Mouse (Mus musculus) neural tube, embryonic 11.5 days (tissue): ENCODE measurements at regions not wholly inside any gene's neighbourhood (a gene's known extent, or its start where the extent isn't known, plus 50 kb on each side); places are given as distances from the start of the nearest gene placed in this dataset.

Source experiments
- ATAC-seq: fragments of 200-750 bp; cut with Nextera tagmentation; 2 replicates; pipeline ENCODE4 v1.8.0; 2017; ENCODE audit warnings: moderate number of reproducible peaks, mild to moderate bottlenecking, moderate TSS enrichment, moderate library complexity; ENCODE audit not compliant: insufficient read depth, low FRiP score, low TSS enrichment
- DNase-seq: peaks from one replicate; pipeline ENCODE4 v3.0.0-alpha.2; 2015; ENCODE audit warnings: low spot score
- H3K27ac ChIP-seq: fragments of 300-500 bp; sonication (generic); 2 replicates; pipeline ENCODE4 v1.5.1; 2014; ENCODE audit warnings: low read depth, mild to moderate bottlenecking, low read length
- H3K27me3 ChIP-seq: fragments of 300-500 bp; sonication (generic); 2 replicates; pipeline ENCODE4 v1.6.1; 2014; ENCODE audit warnings: mild to moderate bottlenecking, low read length, mixed read lengths; ENCODE audit not compliant: control insufficient read depth, insufficient read depth
- H3K36me3 ChIP-seq: fragments of 300-500 bp; sonication (generic); 2 replicates; pipeline ENCODE4 v1.6.1; 2014; ENCODE audit warnings: mild to moderate bottlenecking, low read length, moderate library complexity, mixed read lengths; ENCODE audit not compliant: control insufficient read depth, insufficient read depth
- H3K4me1 ChIP-seq: fragments of 300-500 bp; sonication (generic); 2 replicates; pipeline ENCODE4 v1.6.1; 2014; ENCODE audit warnings: low read length, mixed read lengths; ENCODE audit not compliant: control insufficient read depth, insufficient read depth
- H3K4me2 ChIP-seq: fragments of 300-500 bp; sonication (generic); 2 replicates; pipeline ENCODE4 v1.6.1; 2014; ENCODE audit warnings: low read depth, mild to moderate bottlenecking, moderate library complexity
- H3K4me3 ChIP-seq: fragments of 300-500 bp; sonication (generic); 2 replicates; pipeline ENCODE4 v1.5.1; 2014; ENCODE audit warnings: low read depth, low read length
- H3K9ac ChIP-seq: fragments of 300-500 bp; sonication (generic); 2 replicates; pipeline ENCODE4 v1.6.1; 2014; ENCODE audit warnings: mild to moderate bottlenecking, low read length
- H3K9me3 ChIP-seq: fragments of 300-500 bp; sonication (generic); 2 replicates; pipeline ENCODE4 v1.6.1; 2016; ENCODE audit warnings: low read length; ENCODE audit not compliant: control insufficient read depth
- WGBS: fragments of 180-500 bp; shearing (Covaris S2); extraction: QIAGEN DNeasy Blood & Tissue Kit; methylation state at CpG from one replicate; pipeline ENCODE4 v1.1.7; 2014; 5-methylcytosine and 5-hydroxymethylcytosine counted together

- no peaks in the 10 kb centered on the region for H3K4me1 ChIP-seq
- no peak overlapping the region for H3K9ac ChIP-seq
- ATAC-seq (no peak), DNase-seq (no peak)
- H3K9me3 ChIP-seq, result no peaks in the 10 kb centered on the region
- WGBS, result 71% methylated on average over 4 of the region's 4 CpGs
- H3K4me2 ChIP-seq, result no peak overlapping the region
- H3K27ac ChIP-seq, result no peak overlapping the region
- H3K4me3 ChIP-seq, result no peak overlapping the region
- no peaks in the 10 kb centered on the region for H3K36me3 ChIP-seq
- H3K27me3 ChIP-seq, result no peaks in the 10 kb centered on the region
Observed at GRCm38 (mm10) chr1:176623171-176623570, 190.7 kb downstream of the Cep170 start.

GRCm38 (mm10) chr1:176622213-176622612 is 191.7 kb downstream of the Cep170 start:
- Histone ChIP-seq H3K4me1 (no peaks in the 10 kb centered on the region), H3K27ac (no peak overlapping the region), H3K27me3 (no peaks in the 10 kb centered on the region), H3K9me3 (no peaks in the 10 kb centered on the region), H3K4me3 (no peak overlapping the region), H3K36me3 (no peaks in the 10 kb centered on the region), H3K9ac (no peak overlapping the region), H3K4me2 (no peak overlapping the region)
- WGBS, result 92% methylated on average over 5 of the region's 5 CpGs
- no peak for ATAC-seq
- no peak for DNase-seq

- WGBS, result 96% methylated on average over 2 of the region's 2 CpGs
- Histone ChIP-seq H3K27ac (no peak overlapping the region), H3K27me3 (no peaks in the 10 kb centered on the region), H3K4me3 (no peak overlapping the region), H3K4me2 (no peak overlapping the region), H3K9me3 (no peaks in the 10 kb centered on the region), H3K36me3 (no peaks in the 10 kb centered on the region), H3K9ac (no peak overlapping the region), H3K4me1 (no peaks in the 10 kb centered on the region)
- ATAC-seq, result no peak
- DNase-seq, result no peak
Observed at GRCm38 (mm10) chr1:176621285-176621684, 192.6 kb downstream of the Cep170 start.

- Histone ChIP-seq H3K27me3 (no peaks in the 10 kb centered on the region), H3K4me3 (no peak overlapping the region), H3K36me3 (no peaks in the 10 kb centered on the region), H3K9ac (no peak overlapping the region), H3K27ac (no peak overlapping the region), H3K4me1 (no peaks in the 10 kb centered on the region), H3K9me3 (no peaks in the 10 kb centered on the region), H3K4me2 (no peak overlapping the region)
- no peak for ATAC-seq
- no peak for DNase-seq
- WGBS, result 79% methylated on average over 4 of the region's 4 CpGs
Observed at GRCm38 (mm10) chr1:176618896-176619295, 195.0 kb downstream of the Cep170 start.

- no peaks in the 10 kb centered on the region for H3K9me3 ChIP-seq
- H3K36me3 ChIP-seq, result no peaks in the 10 kb centered on the region
- H3K9ac ChIP-seq, result no peak overlapping the region
- DNase-seq (no peak), ATAC-seq (no peak)
- no peak overlapping the region for H3K27ac ChIP-seq
- H3K4me2 ChIP-seq, result no peak overlapping the region
- no peaks in the 10 kb centered on the region for H3K27me3 ChIP-seq
- WGBS, result 79% methylated on average over 2 of the region's 2 CpGs
- no peak overlapping the region for H3K4me3 ChIP-seq
- no peaks in the 10 kb centered on the region for H3K4me1 ChIP-seq
Observed at GRCm38 (mm10) chr1:176615673-176616072, 198.2 kb downstream of the Cep170 start.

- no peaks in the 10 kb centered on the region for H3K27me3 ChIP-seq
- no peak overlapping the region for H3K9ac ChIP-seq
- no peaks in the 10 kb centered on the region for H3K36me3 ChIP-seq
- H3K4me3 ChIP-seq, result no peak overlapping the region
- 73% methylated on average over 2 of the region's 2 CpGs for WGBS
- DNase-seq (no peak), ATAC-seq (no peak)
- no peak overlapping the region for H3K27ac ChIP-seq
- H3K4me2 ChIP-seq, result no peak overlapping the region
- H3K9me3 ChIP-seq, result no peaks in the 10 kb centered on the region
- H3K4me1 ChIP-seq, result no peaks in the 10 kb centered on the region
Observed at GRCm38 (mm10) chr1:176594312-176594711, 219.6 kb downstream of the Cep170 start.

GRCm38 (mm10) chr1:176588144-176588543 is 225.7 kb downstream of the Cep170 start:
- Histone ChIP-seq H3K9me3 (no peaks in the 10 kb centered on the region), H3K9ac (no peak overlapping the region), H3K4me3 (no peak overlapping the region), H3K27ac (no peak overlapping the region), H3K27me3 (no peaks in the 10 kb centered on the region), H3K4me1 (no peaks in the 10 kb centered on the region), H3K4me2 (no peak overlapping the region), H3K36me3 (no peaks in the 10 kb centered on the region)
- 44% methylated on average over 2 of the region's 2 CpGs for WGBS
- DNase-seq (no peak), ATAC-seq (no peak)

- no peaks in the 10 kb centered on the region for H3K4me1 ChIP-seq
- no peak overlapping the region for H3K27ac ChIP-seq
- DNase-seq (no peak), ATAC-seq (no peak)
- H3K4me3 ChIP-seq, result no peak overlapping the region
- H3K4me2 ChIP-seq, result no peak overlapping the region
- H3K9ac ChIP-seq, result no peak overlapping the region
- no peaks in the 10 kb centered on the region for H3K9me3 ChIP-seq
- 44% methylated on average over 1 of the region's 1 CpGs for WGBS
- H3K36me3 ChIP-seq, result no peaks in the 10 kb centered on the region
- H3K27me3 ChIP-seq, result no peaks in the 10 kb centered on the region
Observed at GRCm38 (mm10) chr1:176573703-176574102, 240.2 kb downstream of the Cep170 start.

- no peak for ATAC-seq
- no peak overlapping the region for H3K4me3 ChIP-seq
- H3K9ac ChIP-seq, result no peak overlapping the region
- WGBS, result 88% methylated on average over 11 of the region's 11 CpGs
- no peaks in the 10 kb centered on the region for H3K27me3 ChIP-seq
- H3K27ac ChIP-seq, result no peak overlapping the region
- no peaks in the 10 kb centered on the region for H3K9me3 ChIP-seq
- no peak for DNase-seq
- no peak overlapping the region for H3K4me2 ChIP-seq
- no peaks in the 10 kb centered on the region for H3K4me1 ChIP-seq
- no peaks in the 10 kb centered on the region for H3K36me3 ChIP-seq
Observed at GRCm38 (mm10) chr1:176558457-176559415, 255.1 kb downstream of the Cep170 start.
